Mouse (Mus musculus): ENCODE data around the gene Olfr1510. TPM values are rescaled to one million over a fixed set of nuclear protein-coding genes. Genes with fewer than 3 reads are reported as not detected.
"Not testable (repeated sequence)": the region's sequence is repeated elsewhere in the genome, so short reads cannot be mapped to it uniquely, and the experiment has no call there.

Gene Olfr1510
- not detected in 2 replicates for polyA plus RNA-seq (2014; fragmentation: Nextera tagmentation; extraction: Ambion mirVana)

GRCm38 (mm10) chr14:52414273-52414672 lies at the start of gene Olfr1510:
Gene Olfr1510 (minus strand): TSS chr14:52414373.
- H3K4me3 ChIP-seq (ENCODE audit: low read depth, low read length) = no peak within 1 kb of the TSS
- no peak within 1 kb of the TSS for H3K4me2 ChIP-seq (replicated peaks; ENCODE audit: low read depth, low read length)
- DNase-seq (ENCODE audit: low spot score) (no peak), ATAC-seq (ENCODE audit: low FRiP score) (no peak)
- 91% methylated on average over 3 of the region's 3 CpGs for WGBS
- H3K9ac ChIP-seq (ENCODE audit: low read depth, low read length) = no peak within 1 kb of the TSS
- H3K36me3 ChIP-seq (ENCODE audit: control insufficient read depth, insufficient read depth, low read length) = no peaks in the 10 kb centered on the region
- no peaks in the 10 kb centered on the region for H3K4me1 ChIP-seq (replicated peaks; ENCODE audit: control insufficient read depth, insufficient read depth, low read length)
- H3K9me3 ChIP-seq (ENCODE audit: control insufficient read depth, low read length) = no peaks in the 10 kb centered on the region
- H3K27ac ChIP-seq (ENCODE audit: low read depth, low read length) = no peak within 1 kb of the TSS
- H3K27me3 ChIP-seq (ENCODE audit: control insufficient read depth, insufficient read depth, low read length) = no peaks in the 10 kb centered on the region

- ATAC-seq (ENCODE audit: low FRiP score) (no peak), DNase-seq (ENCODE audit: low spot score) (no peak)
- Histone ChIP-seq H3K4me2 (replicated peaks; ENCODE audit: low read depth, low read length) (no peak overlapping the region), H3K36me3 (ENCODE audit: control insufficient read depth, insufficient read depth, low read length) (no peaks in the 10 kb centered on the region), H3K27me3 (ENCODE audit: control insufficient read depth, insufficient read depth, low read length) (no peaks in the 10 kb centered on the region), H3K4me3 (ENCODE audit: low read depth, low read length) (no peak overlapping the region), H3K9ac (ENCODE audit: low read depth, low read length) (no peak overlapping the region), H3K27ac (ENCODE audit: low read depth, low read length) (no peak overlapping the region), H3K9me3 (ENCODE audit: control insufficient read depth, low read length) (no peaks in the 10 kb centered on the region), H3K4me1 (replicated peaks; ENCODE audit: control insufficient read depth, insufficient read depth, low read length) (no peaks in the 10 kb centered on the region)
These were observed 47.8 kb upstream of the Olfr1510 start for GRCm38 (mm10) chr14:52461928-52462327.

- Histone ChIP-seq H3K4me3 (ENCODE audit: low read depth, low read length) (no peak overlapping the region), H3K9ac (ENCODE audit: low read depth, low read length) (no peak overlapping the region), H3K4me2 (replicated peaks; ENCODE audit: low read depth, low read length) (no peak overlapping the region), H3K9me3 (ENCODE audit: control insufficient read depth, low read length) (no peaks in the 10 kb centered on the region), H3K36me3 (ENCODE audit: control insufficient read depth, insufficient read depth, low read length) (no peaks in the 10 kb centered on the region), H3K27ac (ENCODE audit: low read depth, low read length) (no peak overlapping the region), H3K27me3 (ENCODE audit: control insufficient read depth, insufficient read depth, low read length) (no peaks in the 10 kb centered on the region), H3K4me1 (replicated peaks; ENCODE audit: control insufficient read depth, insufficient read depth, low read length) (no peaks in the 10 kb centered on the region)
- WGBS = 90% methylated on average over 8 of the region's 8 CpGs
- ATAC-seq (ENCODE audit: low FRiP score) = no peak
- no peak for DNase-seq (ENCODE audit: low spot score)
These were observed 37.0 kb upstream of the Olfr1510 start for GRCm38 (mm10) chr14:52451138-52451537.

- no peak for DNase-seq (ENCODE audit: low spot score)
- H3K27me3 ChIP-seq (ENCODE audit: control insufficient read depth, insufficient read depth, low read length) = no peaks in the 10 kb centered on the region
- H3K4me2 ChIP-seq (replicated peaks; ENCODE audit: low read depth, low read length) = no peak within 1 kb of the TSS
- H3K27ac ChIP-seq (ENCODE audit: low read depth, low read length) = no peak within 1 kb of the TSS
- no peak within 1 kb of the TSS for H3K4me3 ChIP-seq (ENCODE audit: low read depth, low read length)
- H3K9ac ChIP-seq (ENCODE audit: low read depth, low read length) = no peak within 1 kb of the TSS
- no peaks in the 10 kb centered on the region for H3K4me1 ChIP-seq (replicated peaks; ENCODE audit: control insufficient read depth, insufficient read depth, low read length)
- no peak for ATAC-seq (ENCODE audit: low FRiP score)
- no peaks in the 10 kb centered on the region for H3K9me3 ChIP-seq (ENCODE audit: control insufficient read depth, low read length)
- no peaks in the 10 kb centered on the region for H3K36me3 ChIP-seq (ENCODE audit: control insufficient read depth, insufficient read depth, low read length)
These were observed 28.5 kb upstream of the Olfr1510 start, which contains the start of gene Olfr1509 for GRCm38 (mm10) chr14:52442690-52443089. Gene Olfr1509 (plus strand): TSS chr14:52442990.

GRCm38 (mm10) chr14:52427686-52428085 lies 13.5 kb upstream of the Olfr1510 start:
- Histone ChIP-seq H3K9ac (ENCODE audit: low read depth, low read length) (no peak overlapping the region), H3K36me3 (ENCODE audit: control insufficient read depth, insufficient read depth, low read length) (no peaks in the 10 kb centered on the region), H3K27ac (ENCODE audit: low read depth, low read length) (no peak overlapping the region), H3K4me3 (ENCODE audit: low read depth, low read length) (no peak overlapping the region), H3K4me2 (replicated peaks; ENCODE audit: low read depth, low read length) (no peak overlapping the region), H3K4me1 (replicated peaks; ENCODE audit: control insufficient read depth, insufficient read depth, low read length) (no peaks in the 10 kb centered on the region), H3K27me3 (ENCODE audit: control insufficient read depth, insufficient read depth, low read length) (no peaks in the 10 kb centered on the region), H3K9me3 (ENCODE audit: control insufficient read depth, low read length) (no peaks in the 10 kb centered on the region)
- no peak for ATAC-seq (ENCODE audit: low FRiP score)
- no peak for DNase-seq (ENCODE audit: low spot score)
- WGBS = 90% methylated on average over 1 of the region's 1 CpGs

- H3K27ac ChIP-seq (ENCODE audit: low read depth, low read length); H3K27me3 ChIP-seq (ENCODE audit: control insufficient read depth, insufficient read depth, low read length); H3K4me3 ChIP-seq (ENCODE audit: low read depth, low read length); ATAC-seq (ENCODE audit: low FRiP score); H3K4me2 ChIP-seq (replicated peaks; ENCODE audit: low read depth, low read length); H3K4me1 ChIP-seq (replicated peaks; ENCODE audit: control insufficient read depth, insufficient read depth, low read length); H3K36me3 ChIP-seq (ENCODE audit: control insufficient read depth, insufficient read depth, low read length); DNase-seq (ENCODE audit: low spot score); H3K9ac ChIP-seq (ENCODE audit: low read depth, low read length); H3K9me3 ChIP-seq (ENCODE audit: control insufficient read depth, low read length): not testable (repeated sequence)
- 82% methylated on average over 7 of the region's 10 CpGs for WGBS
These were observed 3.8 kb downstream of the Olfr1510 start for GRCm38 (mm10) chr14:52410142-52410919.

- Histone ChIP-seq H3K4me1 (replicated peaks; ENCODE audit: control insufficient read depth, insufficient read depth, low read length) (no peaks in the 10 kb centered on the region), H3K27ac (ENCODE audit: low read depth, low read length) (no peak within 1 kb of the TSS), H3K4me2 (replicated peaks; ENCODE audit: low read depth, low read length) (no peak within 1 kb of the TSS), H3K36me3 (ENCODE audit: control insufficient read depth, insufficient read depth, low read length) (no peaks in the 10 kb centered on the region), H3K9ac (ENCODE audit: low read depth, low read length) (no peak within 1 kb of the TSS), H3K27me3 (ENCODE audit: control insufficient read depth, insufficient read depth, low read length) (no peaks in the 10 kb centered on the region), H3K4me3 (ENCODE audit: low read depth, low read length) (no peak within 1 kb of the TSS), H3K9me3 (ENCODE audit: control insufficient read depth, low read length) (no peaks in the 10 kb centered on the region)
- no peak for DNase-seq (ENCODE audit: low spot score)
- WGBS = 88% methylated on average over 4 of the region's 4 CpGs
- no peak for ATAC-seq (ENCODE audit: low FRiP score)
These were observed 16.9 kb downstream of the Olfr1510 start, which contains the start of gene Olfr1511 for GRCm38 (mm10) chr14:52397279-52397678. Gene Olfr1511 (minus strand): TSS chr14:52397379.

GRCm38 (mm10) chr14:52390084-52390848 lies 23.9 kb downstream of the Olfr1510 start:
- 92% methylated on average over 9 of the region's 9 CpGs for WGBS

More at GRCm38 (mm10) chr14:52390084-52390848, 23.9 kb downstream of the Olfr1510 start:
- not testable (repeated sequence) for H3K4me2 ChIP-seq (replicated peaks; ENCODE audit: low read depth, low read length); H3K27me3 ChIP-seq (ENCODE audit: control insufficient read depth, insufficient read depth, low read length); H3K9me3 ChIP-seq (ENCODE audit: control insufficient read depth, low read length); H3K9ac ChIP-seq (ENCODE audit: low read depth, low read length); DNase-seq (ENCODE audit: low spot score); H3K4me3 ChIP-seq (ENCODE audit: low read depth, low read length); H3K27ac ChIP-seq (ENCODE audit: low read depth, low read length); ATAC-seq (ENCODE audit: low FRiP score); H3K4me1 ChIP-seq (replicated peaks; ENCODE audit: control insufficient read depth, insufficient read depth, low read length); H3K36me3 ChIP-seq (ENCODE audit: control insufficient read depth, insufficient read depth, low read length)

Data from hindbrain, embryonic 11.5 days (tissue).